Mouse (Mus musculus): Measurements from ENCODE around the gene Sgip1.

DNA sequence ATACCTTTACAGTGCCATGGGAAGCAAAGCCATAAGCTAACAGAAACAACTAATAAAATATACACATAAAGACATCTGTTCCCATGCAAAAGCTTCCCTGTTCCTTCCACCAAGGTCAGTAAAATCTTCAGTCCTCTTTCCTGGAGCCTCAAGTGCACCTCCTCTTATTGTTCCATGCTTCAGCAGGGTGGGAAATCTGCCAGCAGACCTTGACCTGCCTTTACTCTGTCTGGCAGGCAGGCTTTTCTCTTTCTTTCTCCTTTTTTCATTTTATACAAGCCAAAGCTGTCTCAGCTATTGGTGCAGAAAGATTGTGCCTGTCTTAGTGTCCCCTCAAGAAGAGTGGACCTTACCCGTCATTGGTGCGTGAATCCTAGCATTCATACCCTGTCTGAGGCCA is 154.8 kb downstream of the Sgip1 start:
- TF ChIP-seq CTCF (IDR thresholded peaks at IDR 0.05; ENCODE audit: low read depth) (no peak), EP300 (IDR thresholded peaks at IDR 0.05; ENCODE audit: low read depth) (no peak)

Measured in heart, postnatal 0 days (tissue).